Mouse (Mus musculus): Measurements from ENCODE around the gene Ywhae.

The Ywhae gene

GRCm38 (mm10) chr11:75735462-75736252 lies 3.0 kb downstream of the Ywhae start:
- in situ Hi-C loops (cut with MboI; ENCODE audit: low pct_unique_long_range_greater_than_20kb in 1 of 2, low sequenced_read_pairs in 2 of 2, unreplicated experiment in 1 of 2): no loop called here

- in situ Hi-C loops (cut with MboI; ENCODE audit: low pct_unique_long_range_greater_than_20kb in 1 of 2, low sequenced_read_pairs in 2 of 2, unreplicated experiment in 1 of 2): no loop called here
These were observed 4.3 kb downstream of the Ywhae start for GRCm38 (mm10) chr11:75736978-75737377.

- in situ Hi-C loops (cut with MboI; ENCODE audit: low pct_unique_long_range_greater_than_20kb in 1 of 2, low sequenced_read_pairs in 2 of 2, unreplicated experiment in 1 of 2): no loop called here
These were observed 5.3 kb downstream of the Ywhae start for GRCm38 (mm10) chr11:75737806-75738476.

GRCm38 (mm10) chr11:75738477-75738821 lies 5.8 kb downstream of the Ywhae start:
- in situ Hi-C loops (cut with MboI; ENCODE audit: low pct_unique_long_range_greater_than_20kb in 1 of 2, low sequenced_read_pairs in 2 of 2, unreplicated experiment in 1 of 2): no loop called here

GRCm38 (mm10) chr11:75740204-75740603 lies 7.5 kb downstream of the Ywhae start:
- in situ Hi-C loops (cut with MboI; ENCODE audit: low pct_unique_long_range_greater_than_20kb in 1 of 2, low sequenced_read_pairs in 2 of 2, unreplicated experiment in 1 of 2): no loop called here

GRCm38 (mm10) chr11:75741615-75742014 lies 8.9 kb downstream of the Ywhae start:
- in situ Hi-C loops (cut with MboI; ENCODE audit: low pct_unique_long_range_greater_than_20kb in 1 of 2, low sequenced_read_pairs in 2 of 2, unreplicated experiment in 1 of 2): no loop called here

GRCm38 (mm10) chr11:75744761-75745160 lies 12.1 kb downstream of the Ywhae start:
- in situ Hi-C loops (cut with MboI; ENCODE audit: low pct_unique_long_range_greater_than_20kb in 1 of 2, low sequenced_read_pairs in 2 of 2, unreplicated experiment in 1 of 2): no loop called here

GRCm38 (mm10) chr11:75750537-75750936 lies 17.9 kb downstream of the Ywhae start:
- in situ Hi-C loops (cut with MboI; ENCODE audit: low pct_unique_long_range_greater_than_20kb in 1 of 2, low sequenced_read_pairs in 2 of 2, unreplicated experiment in 1 of 2): no loop called here

GRCm38 (mm10) chr11:75751082-75751481 lies 18.4 kb downstream of the Ywhae start:
- in situ Hi-C loops (cut with MboI; ENCODE audit: low pct_unique_long_range_greater_than_20kb in 1 of 2, low sequenced_read_pairs in 2 of 2, unreplicated experiment in 1 of 2): no loop called here

GRCm38 (mm10) chr11:75756687-75757086 lies 24.0 kb downstream of the Ywhae start:
- in situ Hi-C loops (cut with MboI; ENCODE audit: low pct_unique_long_range_greater_than_20kb in 1 of 2, low sequenced_read_pairs in 2 of 2, unreplicated experiment in 1 of 2): no loop called here

GRCm38 (mm10) chr11:75758553-75758952 lies 25.9 kb downstream of the Ywhae start:
- in situ Hi-C loops (cut with MboI; ENCODE audit: low pct_unique_long_range_greater_than_20kb in 1 of 2, low sequenced_read_pairs in 2 of 2, unreplicated experiment in 1 of 2): no loop called here

GRCm38 (mm10) chr11:75760785-75761184 lies 28.1 kb downstream of the Ywhae start:
- in situ Hi-C loops (cut with MboI; ENCODE audit: low pct_unique_long_range_greater_than_20kb in 1 of 2, low sequenced_read_pairs in 2 of 2, unreplicated experiment in 1 of 2): no loop called here

- in situ Hi-C loops (cut with MboI; ENCODE audit: low pct_unique_long_range_greater_than_20kb in 1 of 2, low sequenced_read_pairs in 2 of 2, unreplicated experiment in 1 of 2): no loop called here
These were observed 30.0 kb downstream of the Ywhae start for GRCm38 (mm10) chr11:75762708-75763107.

- in situ Hi-C loops (cut with MboI; ENCODE audit: low pct_unique_long_range_greater_than_20kb in 1 of 2, low sequenced_read_pairs in 2 of 2, unreplicated experiment in 1 of 2): no loop called here
These were observed 31.9 kb downstream of the Ywhae start for GRCm38 (mm10) chr11:75764521-75765023.

- in situ Hi-C loops (cut with MboI; ENCODE audit: low pct_unique_long_range_greater_than_20kb in 1 of 2, low sequenced_read_pairs in 2 of 2, unreplicated experiment in 1 of 2): no loop called here
These were observed 32.5 kb downstream of the Ywhae start for GRCm38 (mm10) chr11:75765161-75765560.

- in situ Hi-C loops (cut with MboI; ENCODE audit: low pct_unique_long_range_greater_than_20kb in 1 of 2, low sequenced_read_pairs in 2 of 2, unreplicated experiment in 1 of 2): no loop called here
These were observed 34.3 kb downstream of the Ywhae start for GRCm38 (mm10) chr11:75767014-75767413.

GRCm38 (mm10) chr11:75768091-75768989 lies 35.7 kb downstream of the Ywhae start:
- in situ Hi-C loops (cut with MboI; ENCODE audit: low pct_unique_long_range_greater_than_20kb in 1 of 2, low sequenced_read_pairs in 2 of 2, unreplicated experiment in 1 of 2): no loop called here

- in situ Hi-C loops (cut with MboI; ENCODE audit: low pct_unique_long_range_greater_than_20kb in 1 of 2, low sequenced_read_pairs in 2 of 2, unreplicated experiment in 1 of 2): no loop called here
These were observed 36.5 kb downstream of the Ywhae start for GRCm38 (mm10) chr11:75769206-75769605.

GRCm38 (mm10) chr11:75772562-75772961 lies 39.9 kb downstream of the Ywhae start:
- in situ Hi-C loops (cut with MboI; ENCODE audit: low pct_unique_long_range_greater_than_20kb in 1 of 2, low sequenced_read_pairs in 2 of 2, unreplicated experiment in 1 of 2): no loop called here

Measured in mouse embryonic stem cell (cell line).